Mouse (Mus musculus): ENCODE results near the gene Phlda1. TPM values are rescaled to one million over a fixed set of nuclear protein-coding genes. Genes with fewer than 3 reads are reported as not detected.

Phlda1 gene
- polyA plus RNA-seq, 1 experiment = 0.28 TPM

DNA sequence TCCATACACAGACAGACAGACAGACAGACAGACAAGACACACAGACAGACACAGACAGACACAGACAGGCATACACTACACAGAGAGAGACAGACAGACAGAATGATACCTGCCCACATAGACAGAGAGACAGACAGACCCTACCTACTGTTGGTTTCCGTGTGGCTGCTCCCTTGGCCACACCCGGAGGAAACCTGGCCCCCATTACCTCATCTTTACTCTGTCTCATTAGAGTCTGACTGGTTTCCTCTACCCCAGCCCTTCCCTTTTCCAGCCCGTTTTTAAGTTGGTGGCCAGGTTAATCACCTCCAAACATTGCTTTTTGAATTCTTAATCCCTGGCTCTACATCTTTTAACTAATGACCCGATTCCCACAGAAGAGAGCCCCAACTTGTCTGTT, 22.2 kb downstream of the Phlda1 start:
- no peak overlapping the region for H3K4me3 ChIP-seq (ENCODE audit: control insufficient read depth, low read depth, low read length)
- TF ChIP-seq CTCF (IDR thresholded peaks at IDR 0.05; ENCODE audit: control insufficient read depth, insufficient read depth, insufficient replicate concordance, low read depth, low read length) (no peak), POLR2A (IDR thresholded peaks at IDR 0.05; ENCODE audit: control insufficient read depth, low read depth, low read length) (no peak)
- no peaks in the 10 kb centered on the region for H3K36me3 ChIP-seq (ENCODE audit: control insufficient read depth, insufficient read depth, low read length)
- H3K27me3 ChIP-seq (ENCODE audit: control insufficient read depth, insufficient read depth, low read length) = no peaks in the 10 kb centered on the region
- H3K27ac ChIP-seq (ENCODE audit: control insufficient read depth, insufficient read depth, low read depth, low read length) = no peak overlapping the region
- peaks cover 4% of the 10 kb centered on the region for H3K4me1 ChIP-seq (ENCODE audit: control insufficient read depth, insufficient read depth, low read length)

DNA sequence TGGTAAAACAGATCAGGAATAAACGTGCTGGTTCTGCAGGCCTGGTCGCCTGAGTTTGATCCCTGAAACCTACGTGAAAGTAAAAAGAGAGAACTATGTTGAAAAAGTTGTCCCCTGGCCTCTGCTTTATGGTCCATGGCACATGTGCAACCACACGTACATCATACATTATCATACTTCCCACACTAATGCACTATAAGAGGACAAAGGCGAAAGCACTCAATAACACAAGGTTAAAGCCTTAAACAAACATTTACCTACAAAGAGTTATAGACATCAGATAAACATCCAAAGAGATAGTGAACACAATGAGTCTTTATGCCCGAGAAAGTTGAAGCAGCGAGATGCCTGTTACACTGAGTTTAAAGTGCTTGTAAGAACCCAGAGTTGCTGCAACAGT, 24.3 kb downstream of the Phlda1 start:
- Histone ChIP-seq H3K4me3 (ENCODE audit: control insufficient read depth, low read depth, low read length) (no peak overlapping the region), H3K27me3 (ENCODE audit: control insufficient read depth, insufficient read depth, low read length) (no peaks in the 10 kb centered on the region), H3K36me3 (ENCODE audit: control insufficient read depth, insufficient read depth, low read length) (no peaks in the 10 kb centered on the region), H3K27ac (ENCODE audit: control insufficient read depth, insufficient read depth, low read depth, low read length) (no peak overlapping the region), H3K4me1 (ENCODE audit: control insufficient read depth, insufficient read depth, low read length) (no peaks in the 10 kb centered on the region)
- TF ChIP-seq POLR2A (IDR thresholded peaks at IDR 0.05; ENCODE audit: control insufficient read depth, low read depth, low read length) = no peak
- TF ChIP-seq CTCF (IDR thresholded peaks at IDR 0.05; ENCODE audit: control insufficient read depth, insufficient read depth, insufficient replicate concordance, low read depth, low read length) = no peak

DNA sequence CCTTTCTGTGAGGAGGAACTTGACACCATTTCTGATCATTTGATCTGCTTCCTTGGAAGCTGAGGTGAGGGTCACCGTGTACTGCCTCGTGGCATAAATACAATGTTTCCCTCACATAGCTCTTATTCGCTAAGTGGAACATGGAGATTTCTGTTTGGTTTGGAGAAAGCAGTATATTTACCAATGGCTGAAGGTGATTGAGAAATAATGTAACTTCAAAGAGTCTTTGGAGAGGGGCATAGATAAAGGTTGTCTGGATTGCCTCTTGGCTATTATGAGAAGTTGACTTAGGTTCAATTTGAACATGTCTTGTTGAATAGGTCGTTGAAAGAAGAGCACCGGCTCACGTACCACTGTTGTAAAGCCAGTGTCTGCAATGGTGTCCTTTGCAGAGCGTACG, 28.6 kb downstream of the Phlda1 start:
- H3K4me1 ChIP-seq (ENCODE audit: control insufficient read depth, insufficient read depth, low read length) = peaks cover under 1% of the 10 kb centered on the region; the same call in 1 of the 2 replicates

DNA sequence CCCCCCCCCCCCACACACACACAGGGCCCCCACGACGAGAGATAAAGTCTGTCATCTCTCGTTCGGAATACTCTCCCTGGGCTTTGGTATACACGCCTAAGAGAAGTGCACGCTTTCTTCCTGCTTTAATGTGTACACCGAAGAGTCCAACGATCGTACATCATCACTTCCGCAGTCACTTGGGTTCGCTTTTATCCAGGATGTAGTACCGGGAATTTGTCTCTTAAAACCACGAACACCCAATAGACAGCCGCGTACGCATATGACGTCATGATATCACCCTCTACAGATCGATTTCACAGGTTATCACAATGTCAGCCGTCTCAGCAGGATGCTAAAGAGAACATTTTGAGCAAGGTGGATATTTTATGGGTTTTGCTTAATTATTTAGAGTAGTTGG, 31.3 kb downstream of the Phlda1 start:
- H3K27ac ChIP-seq (ENCODE audit: control insufficient read depth, insufficient read depth, low read depth, low read length) = no peak overlapping the region
- no peak for TF ChIP-seq CTCF (IDR thresholded peaks at IDR 0.05; ENCODE audit: control insufficient read depth, insufficient read depth, insufficient replicate concordance, low read depth, low read length)
- TF ChIP-seq POLR2A (IDR thresholded peaks at IDR 0.05; ENCODE audit: control insufficient read depth, low read depth, low read length) = no peak
- H3K4me1 ChIP-seq (ENCODE audit: control insufficient read depth, insufficient read depth, low read length) = peaks cover 6% of the 10 kb centered on the region
- no peaks in the 10 kb centered on the region for H3K36me3 ChIP-seq (ENCODE audit: control insufficient read depth, insufficient read depth, low read length)
- no peaks in the 10 kb centered on the region for H3K27me3 ChIP-seq (ENCODE audit: control insufficient read depth, insufficient read depth, low read length)
- H3K4me3 ChIP-seq (ENCODE audit: control insufficient read depth, low read depth, low read length) = peak overlapping the region; percentile 53; the same call in 1 of the 2 replicates

More for the DNA sequence above, 28.6 kb downstream of the Phlda1 start:
- TF ChIP-seq CTCF (IDR thresholded peaks at IDR 0.05; ENCODE audit: control insufficient read depth, insufficient read depth, insufficient replicate concordance, low read depth, low read length) (no peak), POLR2A (IDR thresholded peaks at IDR 0.05; ENCODE audit: control insufficient read depth, low read depth, low read length) (no peak)
- no peaks in the 10 kb centered on the region for H3K36me3 ChIP-seq (ENCODE audit: control insufficient read depth, insufficient read depth, low read length)
- H3K27ac ChIP-seq (ENCODE audit: control insufficient read depth, insufficient read depth, low read depth, low read length) = no peak overlapping the region
- no peaks in the 10 kb centered on the region for H3K27me3 ChIP-seq (ENCODE audit: control insufficient read depth, insufficient read depth, low read length)
- no peak overlapping the region for H3K4me3 ChIP-seq (ENCODE audit: control insufficient read depth, low read depth, low read length)

- H3K27me3 ChIP-seq (ENCODE audit: control insufficient read depth, insufficient read depth, low read length) = no peaks in the 10 kb centered on the region
- TF ChIP-seq CTCF (IDR thresholded peaks at IDR 0.05; ENCODE audit: control insufficient read depth, insufficient read depth, insufficient replicate concordance, low read depth, low read length) (no peak), POLR2A (IDR thresholded peaks at IDR 0.05; ENCODE audit: control insufficient read depth, low read depth, low read length) (no peak)
- peaks cover 6% of the 10 kb centered on the region for H3K4me1 ChIP-seq (ENCODE audit: control insufficient read depth, insufficient read depth, low read length)
- H3K4me3 ChIP-seq (ENCODE audit: control insufficient read depth, low read depth, low read length) = peak overlapping the region; percentile 21; the same call in 1 of the 2 replicates
- no peaks in the 10 kb centered on the region for H3K36me3 ChIP-seq (ENCODE audit: control insufficient read depth, insufficient read depth, low read length)
- H3K27ac ChIP-seq (ENCODE audit: control insufficient read depth, insufficient read depth, low read depth, low read length) = no peak overlapping the region
Observed at GRCm38 (mm10) chr10:111539724-111540324, 33.7 kb downstream of the Phlda1 start.

- TF ChIP-seq POLR2A (IDR thresholded peaks at IDR 0.05; ENCODE audit: control insufficient read depth, low read depth, low read length) (no peak), CTCF (IDR thresholded peaks at IDR 0.05; ENCODE audit: control insufficient read depth, insufficient read depth, insufficient replicate concordance, low read depth, low read length) (no peak)
- H3K36me3 ChIP-seq (ENCODE audit: control insufficient read depth, insufficient read depth, low read length) = no peaks in the 10 kb centered on the region
- H3K4me3 ChIP-seq (ENCODE audit: control insufficient read depth, low read depth, low read length) = 0 out of 2 replicates have a peak overlapping the region, but pooled peaks have one; percentile 0
- H3K4me1 ChIP-seq (ENCODE audit: control insufficient read depth, insufficient read depth, low read length) = peaks cover 6% of the 10 kb centered on the region
- no peak overlapping the region for H3K27ac ChIP-seq (ENCODE audit: control insufficient read depth, insufficient read depth, low read depth, low read length)
- H3K27me3 ChIP-seq (ENCODE audit: control insufficient read depth, insufficient read depth, low read length) = no peaks in the 10 kb centered on the region
Observed at GRCm38 (mm10) chr10:111540678-111541077, 34.6 kb downstream of the Phlda1 start.

DNA sequence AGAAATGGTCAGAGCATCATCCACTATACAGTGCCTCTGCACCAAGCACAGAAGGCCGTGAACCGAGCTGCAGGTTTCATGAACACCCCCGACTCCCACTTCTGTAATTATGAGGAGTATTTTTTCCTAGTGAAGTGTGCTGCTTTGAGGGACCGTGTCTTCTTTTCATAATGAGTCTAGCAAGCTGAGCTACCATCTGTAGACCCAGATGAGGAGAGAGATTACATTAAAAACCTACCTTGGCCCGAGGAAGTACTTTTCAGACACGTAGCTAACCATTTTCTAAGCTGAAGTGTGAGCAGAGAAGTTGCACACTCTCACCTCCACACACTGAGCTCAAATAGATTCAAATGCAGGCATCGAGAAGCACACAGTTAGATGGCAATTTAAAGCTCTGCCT, 37.0 kb downstream of the Phlda1 start:
- no peaks in the 10 kb centered on the region for H3K36me3 ChIP-seq (ENCODE audit: control insufficient read depth, insufficient read depth, low read length)
- H3K4me1 ChIP-seq (ENCODE audit: control insufficient read depth, insufficient read depth, low read length) = peaks cover 6% of the 10 kb centered on the region
- H3K27ac ChIP-seq (ENCODE audit: control insufficient read depth, insufficient read depth, low read depth, low read length) = no peak overlapping the region
- TF ChIP-seq POLR2A (IDR thresholded peaks at IDR 0.05; ENCODE audit: control insufficient read depth, low read depth, low read length) = no peak
- no peak for TF ChIP-seq CTCF (IDR thresholded peaks at IDR 0.05; ENCODE audit: control insufficient read depth, insufficient read depth, insufficient replicate concordance, low read depth, low read length)
- H3K27me3 ChIP-seq (ENCODE audit: control insufficient read depth, insufficient read depth, low read length) = no peaks in the 10 kb centered on the region
- no peak overlapping the region for H3K4me3 ChIP-seq (ENCODE audit: control insufficient read depth, low read depth, low read length)
